Mouse (Mus musculus): ENCODE data around the gene Tpr. TPM values are rescaled to one million over a fixed set of nuclear protein-coding genes. Genes with fewer than 3 reads are reported as not detected.

The Tpr gene
- total and polyA plus RNA-seq, 2 experiments from 2014 or later: 70.8 to 137 TPM

DNA sequence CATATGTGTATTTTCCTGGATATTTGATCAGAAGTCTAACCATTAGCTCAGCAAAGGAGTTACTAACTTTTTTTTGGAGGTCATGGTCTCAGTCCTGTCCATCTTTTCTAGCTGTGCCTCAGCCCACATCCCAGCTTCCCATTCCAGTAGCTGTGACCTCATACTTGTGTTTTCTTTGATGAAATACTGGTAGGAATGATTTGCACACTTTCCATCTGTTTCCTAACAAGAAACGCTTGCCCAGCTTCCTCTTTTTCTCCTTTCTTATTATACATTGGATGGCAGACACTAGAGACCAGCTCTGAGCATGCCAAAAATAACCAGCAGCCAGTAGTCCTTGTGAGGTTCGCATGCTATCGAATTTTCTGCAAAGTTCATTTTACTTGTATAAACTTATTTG is 77.4 kb downstream of the Tpr start:
- no peak overlapping the region for H3K4me3 ChIP-seq (ENCODE audit: low read length)
- 90% methylated on average over 3 of the region's 3 CpGs for WGBS
- no peak overlapping the region for H3K4me2 ChIP-seq (ENCODE audit: low read depth, low read length)
- ATAC-seq (no peak), DNase-seq (ENCODE audit: low spot score) (no peak)
- H3K36me3 ChIP-seq (ENCODE audit: insufficient read depth, low read length): no peaks in the 10 kb centered on the region
- H3K9ac ChIP-seq (replicated peaks; ENCODE audit: low read length): no peak overlapping the region
- no peaks in the 10 kb centered on the region for H3K4me1 ChIP-seq (ENCODE audit: insufficient read depth, low read length)
- no peaks in the 10 kb centered on the region for H3K9me3 ChIP-seq (ENCODE audit: low read length)
- no peaks in the 10 kb centered on the region for H3K27me3 ChIP-seq (ENCODE audit: insufficient read depth, low read length)
- TF ChIP-seq CTCF (IDR thresholded peaks at IDR 0.05; ENCODE audit: low read depth): no peak
- H3K27ac ChIP-seq: no peak overlapping the region

DNA sequence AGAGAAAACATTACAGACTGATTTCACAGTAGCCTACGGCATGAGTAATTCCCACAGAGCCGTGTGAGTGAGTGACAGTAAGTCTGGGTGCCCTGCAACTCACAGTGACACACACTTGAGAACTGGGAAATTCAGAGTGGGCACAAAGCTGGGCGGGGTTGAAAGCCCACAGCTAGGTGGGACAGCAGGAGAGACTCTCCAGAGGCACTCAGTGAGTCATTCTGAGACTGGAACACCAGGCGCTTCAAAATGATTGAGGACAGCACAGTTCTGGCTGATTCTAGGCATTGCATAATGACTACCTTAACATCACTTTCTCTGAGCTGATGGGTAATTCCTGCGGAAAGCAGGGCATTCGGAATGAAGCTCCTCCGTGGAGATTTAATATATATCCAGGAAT is 79.9 kb downstream of the Tpr start:
- H3K27me3 ChIP-seq (ENCODE audit: insufficient read depth, low read length): no peaks in the 10 kb centered on the region
- TF ChIP-seq CTCF (IDR thresholded peaks at IDR 0.05; ENCODE audit: low read depth): no peak
- no peak overlapping the region for H3K9ac ChIP-seq (replicated peaks; ENCODE audit: low read length)
- H3K27ac ChIP-seq: no peak overlapping the region
- ATAC-seq: no peak
- H3K4me2 ChIP-seq (ENCODE audit: low read depth, low read length): no peak overlapping the region
- H3K36me3 ChIP-seq (ENCODE audit: insufficient read depth, low read length): no peaks in the 10 kb centered on the region
- H3K9me3 ChIP-seq (ENCODE audit: low read length): no peaks in the 10 kb centered on the region
- H3K4me1 ChIP-seq (ENCODE audit: insufficient read depth, low read length): no peaks in the 10 kb centered on the region
- no peak for DNase-seq (ENCODE audit: low spot score)
- no peak overlapping the region for H3K4me3 ChIP-seq (ENCODE audit: low read length)
- WGBS: 80% methylated on average over 7 of the region's 7 CpGs

DNA sequence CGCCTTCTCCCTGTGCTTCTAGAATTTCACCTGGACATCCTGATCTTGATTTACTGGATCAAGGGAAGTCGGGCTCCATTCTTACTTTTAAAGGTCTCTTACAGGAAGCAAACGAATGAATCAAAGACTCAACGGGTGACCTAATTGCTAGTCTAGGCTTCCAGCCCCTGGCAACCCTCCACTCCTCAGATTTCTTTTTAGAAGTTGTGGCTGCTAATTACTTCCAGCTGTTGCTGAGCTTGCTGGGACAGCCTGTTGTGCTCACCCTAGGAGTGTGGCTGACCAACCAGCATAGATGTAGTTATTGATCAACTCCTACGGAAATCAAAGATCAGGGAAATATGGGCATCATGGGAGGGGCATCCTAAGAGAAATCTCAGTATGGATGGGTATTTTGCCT is 88.0 kb downstream of the Tpr start:
- TF ChIP-seq CTCF (IDR thresholded peaks at IDR 0.05; ENCODE audit: low read depth): no peak
- H3K9me3 ChIP-seq (ENCODE audit: low read length): no peaks in the 10 kb centered on the region
- no peak overlapping the region for H3K9ac ChIP-seq (replicated peaks; ENCODE audit: low read length)
- H3K4me2 ChIP-seq (ENCODE audit: low read depth, low read length): no peak overlapping the region
- H3K4me1 ChIP-seq (ENCODE audit: insufficient read depth, low read length): no peaks in the 10 kb centered on the region
- no peak overlapping the region for H3K27ac ChIP-seq
- H3K36me3 ChIP-seq (ENCODE audit: insufficient read depth, low read length): no peaks in the 10 kb centered on the region
- WGBS: 82% methylated on average over 5 of the region's 5 CpGs
- DNase-seq (ENCODE audit: low spot score) (no peak), ATAC-seq (no peak)
- H3K4me3 ChIP-seq (ENCODE audit: low read length): no peak overlapping the region
- H3K27me3 ChIP-seq (ENCODE audit: insufficient read depth, low read length): no peaks in the 10 kb centered on the region

DNA sequence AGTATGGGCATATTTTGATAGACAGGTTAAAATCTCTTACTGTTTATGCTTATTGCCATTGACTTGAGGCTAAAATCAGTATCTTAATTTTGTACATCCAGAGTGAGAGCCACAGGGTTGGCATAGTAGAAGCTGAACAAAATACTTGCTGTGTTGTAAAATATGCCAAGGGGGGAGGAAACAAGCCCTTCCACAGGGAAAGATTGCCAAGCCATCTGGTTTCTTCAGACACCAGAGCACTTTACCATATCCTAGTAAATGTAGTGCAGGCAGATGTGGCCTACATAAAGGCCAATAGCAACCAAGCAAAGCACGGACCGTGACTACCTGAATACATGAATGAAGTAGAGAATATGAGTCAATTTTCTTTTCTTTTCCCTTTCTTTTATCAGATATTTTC is 96.5 kb downstream of the Tpr start:
- Histone ChIP-seq H3K9ac (replicated peaks; ENCODE audit: low read length) (no peak overlapping the region), H3K9me3 (ENCODE audit: low read length) (no peaks in the 10 kb centered on the region), H3K36me3 (ENCODE audit: insufficient read depth, low read length) (no peaks in the 10 kb centered on the region), H3K4me3 (ENCODE audit: low read length) (no peak overlapping the region), H3K27ac (no peak overlapping the region), H3K4me2 (ENCODE audit: low read depth, low read length) (no peak overlapping the region), H3K27me3 (ENCODE audit: insufficient read depth, low read length) (no peaks in the 10 kb centered on the region), H3K4me1 (ENCODE audit: insufficient read depth, low read length) (no peaks in the 10 kb centered on the region)
- no peak for ATAC-seq
- TF ChIP-seq CTCF (IDR thresholded peaks at IDR 0.05; ENCODE audit: low read depth): no peak
- WGBS: 80% methylated on average over 2 of the region's 2 CpGs
- no peak for DNase-seq (ENCODE audit: low spot score)

DNA sequence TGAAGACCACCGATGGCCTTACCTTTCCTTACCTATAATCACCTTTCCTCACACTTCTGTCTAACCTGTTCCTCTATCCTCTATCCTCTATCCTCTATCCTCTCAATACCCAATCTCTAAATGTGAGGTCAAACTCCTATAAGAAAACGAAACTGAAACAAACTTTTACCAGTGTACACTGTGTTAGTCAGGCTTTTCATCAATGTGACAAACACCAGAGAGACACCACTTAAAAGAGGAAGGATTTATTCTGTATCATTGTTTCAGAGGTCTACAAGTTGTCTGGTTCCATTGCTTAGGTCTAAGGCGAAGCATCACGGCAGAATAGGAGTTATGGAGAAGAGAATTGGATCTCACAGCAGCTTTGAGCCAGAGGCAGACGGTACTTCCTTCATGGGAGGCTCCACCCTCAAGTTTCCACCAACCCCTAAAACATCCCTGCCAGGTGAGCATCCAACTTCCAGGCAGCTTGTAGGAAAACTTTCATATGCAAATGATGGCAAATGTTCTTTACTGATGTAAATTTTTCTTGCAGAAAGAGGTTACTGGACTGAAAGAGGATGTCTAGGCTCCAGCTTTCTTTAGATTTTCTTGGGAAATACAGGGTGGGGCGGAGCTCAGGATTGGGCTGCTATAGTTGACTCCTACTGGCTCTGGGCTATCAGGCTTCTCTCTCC is 104.1 kb downstream of the Tpr start:
- H3K27me3 ChIP-seq (ENCODE audit: insufficient read depth, low read length): no peaks in the 10 kb centered on the region
- no peak overlapping the region for H3K9ac ChIP-seq (replicated peaks; ENCODE audit: low read length)
- H3K9me3 ChIP-seq (ENCODE audit: low read length): no peaks in the 10 kb centered on the region
- TF ChIP-seq CTCF (IDR thresholded peaks at IDR 0.05; ENCODE audit: low read depth): no peak
- WGBS: 87% methylated on average over 6 of the region's 6 CpGs
- DNase-seq (ENCODE audit: low spot score): no peak
- no peak overlapping the region for H3K4me2 ChIP-seq (ENCODE audit: low read depth, low read length)
- no peak for ATAC-seq
- H3K4me3 ChIP-seq (ENCODE audit: low read length): no peak overlapping the region
- H3K36me3 ChIP-seq (ENCODE audit: insufficient read depth, low read length): no peaks in the 10 kb centered on the region
- H3K27ac ChIP-seq: no peak overlapping the region
- no peaks in the 10 kb centered on the region for H3K4me1 ChIP-seq (ENCODE audit: insufficient read depth, low read length)

DNA sequence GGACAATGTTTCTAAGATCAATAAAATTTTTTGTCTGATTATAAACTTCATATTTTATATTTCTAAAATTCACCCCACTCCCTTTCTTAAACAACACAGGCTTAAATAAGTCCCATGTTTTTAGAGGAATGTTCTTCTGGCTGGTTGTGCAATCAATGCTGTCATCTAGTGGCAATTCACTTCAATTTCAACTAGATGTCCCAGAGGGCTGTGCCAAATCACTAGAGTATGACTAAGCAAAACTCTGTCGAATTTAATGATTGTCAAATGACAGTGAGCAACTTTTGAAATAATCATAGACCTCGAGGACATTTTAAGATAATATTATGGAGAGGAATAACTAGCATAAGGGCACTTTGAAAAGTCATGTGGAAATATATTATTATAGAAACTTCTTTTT is 105.1 kb downstream of the Tpr start:
- H3K4me2 ChIP-seq (ENCODE audit: low read depth, low read length): no peak overlapping the region
- H3K27ac ChIP-seq: no peak overlapping the region
- DNase-seq (ENCODE audit: low spot score) (peak; percentile 14), ATAC-seq (no peak)
- no peaks in the 10 kb centered on the region for H3K9me3 ChIP-seq (ENCODE audit: low read length)
- no peak overlapping the region for H3K4me3 ChIP-seq (ENCODE audit: low read length)
- H3K27me3 ChIP-seq (ENCODE audit: insufficient read depth, low read length): no peaks in the 10 kb centered on the region
- H3K9ac ChIP-seq (replicated peaks; ENCODE audit: low read length): no peak overlapping the region
- H3K4me1 ChIP-seq (ENCODE audit: insufficient read depth, low read length): no peaks in the 10 kb centered on the region
- peak; percentile 39 for TF ChIP-seq CTCF (IDR thresholded peaks at IDR 0.05; ENCODE audit: low read depth)
- 68% methylated on average over 2 of the region's 2 CpGs for WGBS
- no peaks in the 10 kb centered on the region for H3K36me3 ChIP-seq (ENCODE audit: insufficient read depth, low read length)

DNA sequence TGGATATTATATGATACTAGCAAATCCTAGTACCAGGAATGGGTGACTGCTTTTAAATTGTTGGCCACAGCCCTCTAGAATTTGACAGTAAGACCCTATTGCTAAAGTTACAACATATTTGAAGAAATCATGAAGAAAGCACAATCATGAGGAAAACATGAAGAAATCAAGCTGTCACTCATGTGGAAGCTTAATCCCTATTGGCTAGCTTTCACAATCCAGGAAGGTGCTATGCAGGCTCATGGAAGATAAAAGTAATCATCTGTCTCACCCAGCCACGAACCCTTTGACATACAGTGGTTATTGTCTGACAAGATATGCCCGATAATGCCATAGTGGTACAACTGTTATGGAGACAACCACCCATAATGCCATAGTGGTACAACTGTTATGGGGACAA is 105.5 kb downstream of the Tpr start:
- H3K27me3 ChIP-seq (ENCODE audit: insufficient read depth, low read length): no peaks in the 10 kb centered on the region
- DNase-seq (ENCODE audit: low spot score) (no peak), ATAC-seq (no peak)
- WGBS: 91% methylated on average over 2 of the region's 2 CpGs
- no peaks in the 10 kb centered on the region for H3K36me3 ChIP-seq (ENCODE audit: insufficient read depth, low read length)
- no peak overlapping the region for H3K4me3 ChIP-seq (ENCODE audit: low read length)
- H3K4me1 ChIP-seq (ENCODE audit: insufficient read depth, low read length): no peaks in the 10 kb centered on the region
- no peaks in the 10 kb centered on the region for H3K9me3 ChIP-seq (ENCODE audit: low read length)
- no peak overlapping the region for H3K27ac ChIP-seq
- H3K4me2 ChIP-seq (ENCODE audit: low read depth, low read length): no peak overlapping the region
- no peak overlapping the region for H3K9ac ChIP-seq (replicated peaks; ENCODE audit: low read length)
- no peak for TF ChIP-seq CTCF (IDR thresholded peaks at IDR 0.05; ENCODE audit: low read depth)

Other genes with a start within 250 kb of the Tpr start
- gene Pdc, start 73.4 kb upstream of the Tpr start, total RNA-seq (2014; rRNA removed): not detected in 2 replicates
- not detected in 2 replicates for gene Pdc, start 73.4 kb upstream of the Tpr start, polyA plus RNA-seq (2015; fragmentation: Nextera tagmentation; extraction: Ambion mirVana)
- 18.1 and 48.5 TPM in 2 replicates for gene Odr4, start 242 bp downstream of the Tpr start, total RNA-seq (2014; rRNA removed)
- 49.6 and 52.4 TPM in 2 replicates for gene Odr4, start 242 bp downstream of the Tpr start, polyA plus RNA-seq (2015; fragmentation: Nextera tagmentation; extraction: Ambion mirVana)
- 1.0 TPM in 1 of 2 replicates, not detected in the other for gene Prg4, start 73.3 kb downstream of the Tpr start, total RNA-seq (2014; rRNA removed)
- gene Prg4, start 73.3 kb downstream of the Tpr start, polyA plus RNA-seq (2015; fragmentation: Nextera tagmentation; extraction: Ambion mirVana): 1.3 and 1.7 TPM in 2 replicates

Measured in hindbrain, postnatal 0 days (tissue).